Mouse (Mus musculus) erythroblast, embryonic 14.5 days (primary cell): ENCODE measurements around the gene Mlh3.

Experiments
- GATA1 ChIP-seq: IDR thresholded peaks from 2 replicates; pipeline ENCODE4 v1.6.1; 2012; ENCODE audit warnings: low read length, inconsistent platforms, mixed read lengths
- TAL1 ChIP-seq: IDR thresholded peaks from 3 replicates; pipeline ENCODE4 v1.6.1; 2012; ENCODE audit warnings: low read length, inconsistent platforms, mixed read lengths

- no peak for TF ChIP-seq GATA1
- TF ChIP-seq TAL1: no peak
Measured at GRCm38 (mm10) chr12:85203699-85204098, 66.7 kb downstream of the Mlh3 start.
